Mouse (Mus musculus) midbrain, embryonic 15.5 days (tissue): ENCODE measurements at regions not wholly inside any gene's neighbourhood (a gene's known extent, or its start where the extent isn't known, plus 50 kb on each side); places are given as distances from the start of the nearest gene placed in this dataset.

Source experiments
- ATAC-seq: fragments of 200-750 bp; cut with Nextera tagmentation; replicated peaks from 2 replicates; pipeline ENCODE4 v1.8.0; 2017; ENCODE audit warnings: moderate TSS enrichment
- H3K27ac ChIP-seq: fragments of 300-500 bp; sonication (generic); 2 replicates; pipeline ENCODE4 v1.5.1; 2015; ENCODE audit warnings: mild to moderate bottlenecking, inconsistent platforms
- H3K27me3 ChIP-seq: fragments of 300-500 bp; sonication (generic); replicated peaks from 2 replicates; pipeline ENCODE4 v1.6.1; 2015; ENCODE audit warnings: inconsistent platforms
- H3K36me3 ChIP-seq: fragments of 300-500 bp; sonication (generic); replicated peaks from 2 replicates; pipeline ENCODE4 v1.6.1; 2015; ENCODE audit warnings: inconsistent platforms
- H3K4me1 ChIP-seq: fragments of 300-500 bp; sonication (generic); 2 replicates; pipeline ENCODE4 v1.6.1; 2015; ENCODE audit warnings: inconsistent platforms
- H3K4me2 ChIP-seq: fragments of 300-500 bp; sonication (generic); 2 replicates; pipeline ENCODE4 v1.6.1; 2015; ENCODE audit warnings: inconsistent platforms, mild to moderate bottlenecking, moderate library complexity
- H3K4me3 ChIP-seq: fragments of 300-500 bp; sonication (generic); 2 replicates; pipeline ENCODE4 v1.5.1; 2015; ENCODE audit warnings: mild to moderate bottlenecking, inconsistent platforms
- H3K9ac ChIP-seq: fragments of 300-500 bp; sonication (generic); 2 replicates; pipeline ENCODE4 v1.6.1; 2015; ENCODE audit warnings: mild to moderate bottlenecking, inconsistent platforms
- H3K9me3 ChIP-seq: fragments of 300-500 bp; sonication (generic); 2 replicates; pipeline ENCODE4 v1.6.1; 2016; ENCODE audit warnings: inconsistent platforms
- WGBS: fragments of 180-500 bp; shearing (Covaris S2); methylation state at CpG from one replicate; pipeline ENCODE4 v1.1.7; 2015; ENCODE audit warnings: mixed read lengths; 5-methylcytosine and 5-hydroxymethylcytosine counted together

- no peak for ATAC-seq
- Histone ChIP-seq H3K9me3 (no peaks in the 10 kb centered on the region), H3K27ac (no peak overlapping the region), H3K4me3 (no peak overlapping the region), H3K36me3 (no peaks in the 10 kb centered on the region), H3K27me3 (no peaks in the 10 kb centered on the region), H3K4me1 (no peaks in the 10 kb centered on the region), H3K9ac (no peak overlapping the region), H3K4me2 (no peak overlapping the region)
- WGBS: 89% methylated on average over 4 of the region's 4 CpGs
Measured at GRCm38 (mm10) chr12:32306326-32306725, 72.2 kb upstream of the Ccdc71l start.

- no peak overlapping the region for H3K27ac ChIP-seq
- H3K27me3 ChIP-seq: no peaks in the 10 kb centered on the region
- no peaks in the 10 kb centered on the region for H3K9me3 ChIP-seq
- H3K4me2 ChIP-seq: no peak overlapping the region
- no peak overlapping the region for H3K9ac ChIP-seq
- ATAC-seq: no peak
- no peak overlapping the region for H3K4me3 ChIP-seq
- H3K36me3 ChIP-seq: no peaks in the 10 kb centered on the region
- H3K4me1 ChIP-seq: no peaks in the 10 kb centered on the region
- WGBS: 83% methylated on average over 9 of the region's 9 CpGs
Measured at GRCm38 (mm10) chr12:32307280-32308006, 71.1 kb upstream of the Ccdc71l start.

GRCm38 (mm10) chr12:32315099-32315783, 63.3 kb upstream of the Ccdc71l start:
- ATAC-seq: no peak
- Histone ChIP-seq H3K4me2 (no peak overlapping the region), H3K4me3 (no peak overlapping the region), H3K27me3 (no peaks in the 10 kb centered on the region), H3K27ac (no peak overlapping the region), H3K4me1 (no peaks in the 10 kb centered on the region), H3K36me3 (no peaks in the 10 kb centered on the region), H3K9ac (no peak overlapping the region), H3K9me3 (no peaks in the 10 kb centered on the region)
- WGBS: 93% methylated on average over 1 of the region's 1 CpGs
